Comparison of ENCODE assay signal across 9 mouse cellular contexts in the genomic region with DNA sequence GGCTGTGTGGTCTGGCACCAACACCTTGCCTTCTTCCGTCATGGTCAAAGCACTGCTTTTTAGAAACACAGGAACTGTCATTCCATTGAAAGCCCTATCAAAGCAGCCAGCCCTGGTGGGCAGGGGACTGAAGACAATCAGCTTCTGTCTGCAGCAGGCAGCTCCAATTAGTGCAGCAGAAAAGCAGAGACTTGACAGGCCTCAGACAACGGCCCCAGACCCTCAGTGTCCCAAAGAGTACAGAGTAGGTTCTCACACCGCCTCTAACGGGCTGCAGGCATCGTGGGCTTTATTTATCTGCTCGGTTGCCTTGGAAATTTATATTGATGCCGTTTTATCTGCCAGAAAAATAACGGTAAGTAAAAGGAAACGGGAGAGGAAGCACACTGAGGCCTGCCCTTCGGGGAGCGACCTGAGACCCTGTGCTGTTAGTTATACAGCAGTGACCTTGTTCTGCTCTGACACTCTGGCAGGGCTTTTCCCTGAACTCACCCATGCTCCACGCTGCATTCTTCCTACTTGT. TPM values are rescaled to one million over a fixed set of nuclear protein-coding genes. Genes with fewer than 3 reads are reported as not detected.
DNase-seq lines count a peak whose midpoint lies in the region; ATAC-seq and TF ChIP-seq lines count a peak whose summit lies in the region.
"Had no signal": no experiment of that assay in that cellular context is flagged by ENCODE, and none has a peak within 500 bp of the region (broad histone marks: within the 10 kb centered on the region; RNA-seq: fewer than 3 reads in every experiment).

No protein-coding gene starts in this region.

- H3K27me3 ChIP-seq in neural tube, embryonic 11.5 days (ENCODE audit: control insufficient read depth, insufficient read depth, low read length): no peaks in the 10 kb centered on the region
- H3K27me3 ChIP-seq in forebrain, embryonic 10.5 days (ENCODE audit: poor library complexity, severe bottlenecking): peaks cover 36% of the 10 kb centered on the region
- H3K27me3 ChIP-seq in hindbrain, postnatal 0 days (ENCODE audit: insufficient read depth, low read length): no peaks in the 10 kb centered on the region
- no peaks in the 10 kb centered on the region for H3K27me3 ChIP-seq in neural tube, embryonic 14.5 days (ENCODE audit: control insufficient read depth, insufficient read depth, low read length)

- no peak; the same call in 1 of the 2 replicates for ATAC-seq in neural tube, embryonic 11.5 days (ENCODE audit: insufficient read depth, low FRiP score, low TSS enrichment)
- ATAC-seq in hindbrain, postnatal 0 days: peak; percentile 93
- peak; percentile 72; the same call in 1 of the 2 replicates for ATAC-seq in neural tube, embryonic 14.5 days (ENCODE audit: low read depth)

- TF ChIP-seq CTCF in hindbrain, postnatal 0 days (IDR thresholded peaks at IDR 0.05; ENCODE audit: low read depth): no peak

- H3K4me1 ChIP-seq in neural tube, embryonic 11.5 days (ENCODE audit: control insufficient read depth, insufficient read depth, low read length): peaks cover 10% of the 10 kb centered on the region; the same call in 1 of the 2 replicates
- H3K4me1 ChIP-seq in forebrain, embryonic 10.5 days: peaks cover 75% of the 10 kb centered on the region
- peaks cover 5% of the 10 kb centered on the region; the same call in 1 of the 2 replicates for H3K4me1 ChIP-seq in hindbrain, postnatal 0 days (ENCODE audit: insufficient read depth, low read length)
- H3K4me1 ChIP-seq in neural tube, embryonic 14.5 days (ENCODE audit: control insufficient read depth, insufficient read depth, low read length): no peaks in the 10 kb centered on the region; the same call in 1 of the 2 replicates

- H3K9me3 ChIP-seq in neural tube, embryonic 11.5 days (ENCODE audit: control insufficient read depth, low read length): no peaks in the 10 kb centered on the region
- H3K9me3 ChIP-seq in forebrain, embryonic 10.5 days: no peaks in the 10 kb centered on the region
- no peaks in the 10 kb centered on the region for H3K9me3 ChIP-seq in hindbrain, postnatal 0 days (ENCODE audit: low read length)
- H3K9me3 ChIP-seq in neural tube, embryonic 14.5 days (ENCODE audit: control insufficient read depth, low read length): no peaks in the 10 kb centered on the region

- 37% methylated on average over 12 of the region's 12 CpGs for WGBS in neural tube, embryonic 11.5 days
- WGBS in forebrain, embryonic 10.5 days: 30% methylated on average over 12 of the region's 12 CpGs
- WGBS in hindbrain, postnatal 0 days: 19% methylated on average over 12 of the region's 12 CpGs
- WGBS in neural tube, embryonic 14.5 days: 21% methylated on average over 12 of the region's 12 CpGs

- DNase-seq in neural tube, embryonic 11.5 days (ENCODE audit: low spot score): peak; percentile 39
- no peak for DNase-seq in neural tube, embryonic 10.5 days (ENCODE audit: extremely low spot score, low spot score)
- DNase-seq in forebrain, embryonic 10.5 days (ENCODE audit: extremely low spot score, low spot score): peak; percentile 74
- DNase-seq in hindbrain, postnatal 0 days (ENCODE audit: low spot score): peak; percentile 69
- no peak for DNase-seq in urinary bladder, postnatal 4 days (ENCODE audit: low spot score in 2 of 2)
- no peak for DNase-seq in right cerebral cortex, postnatal 4 days
- no peak for DNase-seq in T-cell, adult 2 months (ENCODE audit: low spot score)

- no peaks in the 10 kb centered on the region for H3K36me3 ChIP-seq in neural tube, embryonic 11.5 days (ENCODE audit: control insufficient read depth, insufficient read depth, low read length)
- H3K36me3 ChIP-seq in forebrain, embryonic 10.5 days (replicated peaks): peaks cover 3% of the 10 kb centered on the region; the same call in 1 of the 2 replicates
- H3K36me3 ChIP-seq in hindbrain, postnatal 0 days (ENCODE audit: insufficient read depth, low read length): no peaks in the 10 kb centered on the region
- no peaks in the 10 kb centered on the region for H3K36me3 ChIP-seq in neural tube, embryonic 14.5 days (ENCODE audit: control insufficient read depth, insufficient read depth, low read length)

- no peak overlapping the region for H3K4me3 ChIP-seq in neural tube, embryonic 11.5 days (ENCODE audit: low read depth, low read length)
- H3K4me3 ChIP-seq in forebrain, embryonic 10.5 days: peak overlapping the region; percentile 29
- no peak overlapping the region for H3K4me3 ChIP-seq in hindbrain, postnatal 0 days (ENCODE audit: low read length)
- H3K4me3 ChIP-seq in neural tube, embryonic 14.5 days (ENCODE audit: low read depth, low read length): no peak overlapping the region
- H3K4me3 ChIP-seq: erythroblast, embryonic 14.5 days had no signal

- H3K9ac ChIP-seq in neural tube, embryonic 11.5 days (ENCODE audit: low read length): no peak overlapping the region
- peak overlapping the region; percentile 3; the same call in 1 of the 2 replicates for H3K9ac ChIP-seq in hindbrain, postnatal 0 days (replicated peaks; ENCODE audit: low read length)
- no peak overlapping the region for H3K9ac ChIP-seq in neural tube, embryonic 14.5 days (replicated peaks; ENCODE audit: low read depth, low read length)

- 0 out of 2 replicates have a peak overlapping the region, but pooled peaks have one; percentile 21 for H3K27ac ChIP-seq in neural tube, embryonic 11.5 days (ENCODE audit: low read depth, low read length)
- peak overlapping the region; percentile 85 for H3K27ac ChIP-seq in forebrain, embryonic 10.5 days
- peak overlapping the region; percentile 7; the same call in 1 of the 2 replicates for H3K27ac ChIP-seq in hindbrain, postnatal 0 days
- no peak overlapping the region for H3K27ac ChIP-seq in neural tube, embryonic 14.5 days (ENCODE audit: low read depth, low read length)

- no peak overlapping the region for H3K4me2 ChIP-seq in neural tube, embryonic 11.5 days (ENCODE audit: low read depth)
- H3K4me2 ChIP-seq in hindbrain, postnatal 0 days (ENCODE audit: low read depth, low read length): 0 out of 2 replicates have a peak overlapping the region, but pooled peaks have one; percentile 8
- no peak overlapping the region for H3K4me2 ChIP-seq in neural tube, embryonic 14.5 days (ENCODE audit: low read depth, low read length)

RNA-seq across cellular contexts. Expression of gene Lrrc1, which starts 48.1 kb away (rescaled TPM):
- polyA plus RNA-seq in neural tube, embryonic 11.5 days (2014; fragmentation: Nextera tagmentation; extraction: Ambion mirVana): 7.2 and 7.4 TPM in 2 replicates
- polyA plus RNA-seq in forebrain, embryonic 10.5 days (2016; fragmentation: Nextera tagmentation; extraction: Ambion mirVana): 14.4 and 15.9 TPM in 2 replicates
- total RNA-seq in hindbrain, postnatal 0 days (2014; rRNA removed): 19.8 and 49.7 TPM in 2 replicates
- 7.4 and 7.6 TPM in 2 replicates for polyA plus RNA-seq in hindbrain, postnatal 0 days (2015; fragmentation: Nextera tagmentation; extraction: Ambion mirVana)
- 5.7 and 7.9 TPM in 2 replicates for polyA plus RNA-seq in neural tube, embryonic 14.5 days (2014; fragmentation: Nextera tagmentation; extraction: Ambion mirVana)

Comparison
In these comparisons a context has a peak if more than half of its experiments do, and no peak if none do; other contexts are left out.
1. DNase-seq: peak in neural tube, embryonic 11.5 days (single experiment), forebrain, embryonic 10.5 days (single experiment) and hindbrain, postnatal 0 days (single experiment); none in neural tube, embryonic 10.5 days (single experiment), urinary bladder, postnatal 4 days (0 of 2), right cerebral cortex, postnatal 4 days (single experiment) and T-cell, adult 2 months (single experiment).